Mouse (Mus musculus): ENCODE measurements around the gene Gm6525. TPM values are rescaled to one million over a fixed set of nuclear protein-coding genes. Genes with fewer than 3 reads are reported as not detected.

The Gm6525 gene
- polyA plus RNA-seq (2014; fragmentation: Illumina TruSeq; extraction: RNeasy Lipid Tissue Mini Kit (QIAGEN cat#74804); ENCODE audit: low read depth, low replicate concordance): not detected

GRCm38 (mm10) chr3:84173581-84174154 lies at the start of gene Gm6525:
Gm6525 (plus strand) TSS chr3:84174104.

DNA sequence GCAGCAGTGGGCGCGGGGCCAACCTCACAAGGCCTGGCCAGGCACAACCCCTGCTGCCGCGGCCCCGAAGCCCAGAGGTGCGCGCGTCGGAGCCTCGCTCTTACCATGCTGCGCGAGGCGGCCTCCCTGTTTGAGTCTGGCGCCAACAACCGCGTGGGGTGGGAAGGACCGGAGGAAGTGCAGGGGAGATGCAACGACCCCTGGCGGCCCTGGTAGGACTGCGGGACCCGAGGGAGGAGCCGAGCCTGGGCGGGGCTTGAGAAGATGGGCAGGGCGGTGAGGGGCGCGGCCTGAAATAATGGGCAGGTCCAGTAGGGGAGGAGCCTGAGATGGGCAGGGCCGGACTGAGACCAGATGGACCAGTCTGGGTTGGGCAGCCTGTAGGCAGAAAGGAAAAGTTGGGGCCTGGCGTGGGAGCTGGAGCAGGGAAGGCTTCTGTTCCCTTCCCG lies 18.3 kb upstream of the Gm6525 start, which contains the start of gene Mnd1:
Gene Mnd1, minus strand, starts transcription at position 229 of the 449 bp plus-strand sequence.

Other genes with a start within 250 kb of the Gm6525 start
- 10.9 TPM for gene Tmem131l, start 133.9 kb upstream of the Gm6525 start, polyA plus RNA-seq (2014; fragmentation: Illumina TruSeq; extraction: RNeasy Lipid Tissue Mini Kit (QIAGEN cat#74804); ENCODE audit: low read depth, low replicate concordance)
- gene Mnd1, start 18.3 kb upstream of the Gm6525 start, polyA plus RNA-seq (2014; fragmentation: Illumina TruSeq; extraction: RNeasy Lipid Tissue Mini Kit (QIAGEN cat#74804); ENCODE audit: low read depth, low replicate concordance): 10.7 TPM
- gene Trim2, start 132.8 kb downstream of the Gm6525 start, polyA plus RNA-seq (2014; fragmentation: Illumina TruSeq; extraction: RNeasy Lipid Tissue Mini Kit (QIAGEN cat#74804); ENCODE audit: low read depth, low replicate concordance): 20.7 TPM

Measured in liver, adult 10 weeks (tissue).